Mouse (Mus musculus) right cerebral cortex, postnatal 14 days (tissue): ENCODE results near the gene Isx.
A peak's percentile ranks its signal among the peaks of the same experiment; 100 is the strongest.

Experiments
- DNase-seq: peaks from one replicate; pipeline ENCODE4 v3.0.0; 2022

Gene Isx

GRCm38 (mm10) chr8:74903054-74903842 lies 30.3 kb downstream of the Isx start:
- no peak for DNase-seq

- DNase-seq = no peak
Measured at GRCm38 (mm10) chr8:74906333-74906732, 33.4 kb downstream of the Isx start.

- DNase-seq = no peak
Measured at GRCm38 (mm10) chr8:74910708-74911107, 37.7 kb downstream of the Isx start.

DNA sequence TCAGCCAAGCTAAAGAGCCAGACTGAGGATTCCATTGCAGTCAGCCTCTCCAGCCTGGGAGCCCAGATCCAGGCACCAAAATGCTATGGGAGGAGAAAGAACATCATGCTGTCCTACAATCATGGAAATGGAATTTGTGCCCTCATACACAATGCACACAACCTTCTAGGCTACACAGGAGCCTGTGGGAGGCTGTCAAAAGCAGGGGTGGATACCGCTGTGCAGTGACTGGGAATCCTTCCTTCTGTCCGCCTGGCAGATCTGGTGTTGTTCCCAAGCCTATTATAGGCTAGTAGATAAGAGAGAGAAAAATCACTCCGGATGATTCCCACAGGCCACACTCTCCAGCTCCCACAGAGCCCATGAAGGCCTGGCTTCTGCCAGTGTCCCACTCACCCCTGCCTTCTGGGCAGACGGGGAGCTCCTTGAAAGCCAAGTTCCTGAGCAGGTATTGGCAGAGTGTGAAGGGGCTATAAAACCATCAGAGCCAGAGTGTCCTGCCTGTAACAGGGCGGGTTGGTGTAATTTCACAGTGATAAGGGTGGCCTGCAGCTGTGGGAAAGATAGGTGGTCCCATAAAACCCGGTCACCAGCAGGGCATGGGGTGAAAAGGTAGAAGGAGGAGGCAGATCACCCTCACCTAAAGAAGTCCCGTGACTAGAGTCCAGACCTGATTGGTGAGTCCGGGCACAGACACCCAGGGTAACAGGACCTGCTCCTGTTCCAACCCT lies 47.9 kb downstream of the Isx start:
- no peak for DNase-seq

- no peak for DNase-seq
Measured at GRCm38 (mm10) chr8:74921882-74922518, 49.0 kb downstream of the Isx start.

DNA sequence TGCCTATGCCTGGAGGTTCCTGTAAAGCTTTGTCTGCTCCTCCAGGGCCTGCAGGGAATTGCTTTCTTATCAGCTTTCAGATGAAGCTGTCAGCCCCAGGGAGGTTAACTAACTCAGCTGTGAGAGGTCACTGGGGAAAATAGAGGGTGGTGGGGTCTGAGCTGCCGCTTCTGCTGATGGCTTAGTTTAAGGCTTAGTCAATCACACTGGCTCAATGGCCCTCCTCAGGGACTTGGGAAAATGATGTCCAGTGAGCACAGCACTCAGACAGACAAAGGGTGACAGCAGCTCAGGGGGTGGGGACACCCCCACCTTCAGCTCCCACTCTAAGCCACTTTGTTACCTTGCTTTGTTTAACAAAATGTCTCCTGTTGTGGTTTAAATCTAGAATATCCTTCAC lies 55.0 kb downstream of the Isx start:
- DNase-seq = no peak

GRCm38 (mm10) chr8:74930731-74931130 lies 57.8 kb downstream of the Isx start:
- no peak for DNase-seq

GRCm38 (mm10) chr8:74935308-74935707 lies 62.3 kb downstream of the Isx start:
- DNase-seq = peak; percentile 60

DNA sequence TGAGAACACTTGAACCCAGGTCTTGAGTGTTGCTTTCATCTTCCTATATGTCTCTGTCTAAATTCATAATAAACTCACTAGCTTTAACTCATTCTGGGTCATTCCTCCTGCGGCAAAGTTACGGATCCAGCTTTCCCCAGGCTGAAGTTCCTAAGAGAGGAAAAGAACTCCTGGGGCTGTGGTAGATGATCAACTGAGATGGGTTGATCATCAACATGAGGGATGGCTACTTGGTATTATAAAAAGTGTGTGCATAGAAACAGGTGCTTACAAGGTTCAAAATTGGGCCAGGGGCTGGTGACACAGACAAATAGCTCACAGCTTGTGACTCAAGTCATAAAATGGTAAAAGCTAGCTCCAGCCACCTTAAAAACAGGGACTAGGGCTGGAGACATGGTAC lies 63.7 kb downstream of the Isx start:
- no peak for DNase-seq

DNA sequence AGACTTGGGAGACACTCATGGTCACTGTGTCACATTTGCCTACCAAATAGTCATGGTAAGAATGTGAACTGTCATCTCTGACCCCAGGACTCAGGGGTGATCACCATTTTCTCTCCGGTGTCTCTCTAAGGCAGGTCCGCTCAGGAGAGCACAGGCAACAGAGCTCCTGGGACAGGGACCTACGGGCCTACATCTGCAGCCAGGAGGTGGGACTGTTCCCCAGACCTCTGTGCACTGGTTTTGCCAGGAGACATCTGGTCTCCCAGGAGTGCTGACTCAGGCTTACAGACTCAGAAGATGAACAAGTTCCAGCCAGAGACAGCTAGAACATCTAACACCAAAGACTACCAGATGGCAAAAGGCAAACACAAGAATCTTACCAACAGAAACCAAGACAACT lies 69.1 kb downstream of the Isx start:
- no peak for DNase-seq
